Mouse (Mus musculus) monocyte, adult 2 months (primary cell): ENCODE data around the gene Nrap.
A peak's percentile ranks its signal among the peaks of the same experiment; 100 is the strongest.

ENCODE experiments used
- DNase-seq, 2 experiments: peaks; one replicate each; pipeline ENCODE4 v3.0.0; 2022; ENCODE audit warnings: low spot score in 2 of 2, low read depth in 1 of 2

The Nrap gene

GRCm38 (mm10) chr19:56316531-56316930 is 73.3 kb downstream of the Nrap start:
- DNase-seq, result no peak

- DNase-seq, result no peak
These were observed 89.0 kb downstream of the Nrap start for GRCm38 (mm10) chr19:56300835-56301234.

GRCm38 (mm10) chr19:56297264-56297663 is 92.6 kb downstream of the Nrap start:
- no peak for DNase-seq

- DNase-seq, result no peak
These were observed 93.2 kb downstream of the Nrap start for GRCm38 (mm10) chr19:56296668-56297067.

GRCm38 (mm10) chr19:56294654-56295399 is 95.0 kb downstream of the Nrap start:
- peak; percentile 7 to 34 for DNase-seq

GRCm38 (mm10) chr19:56292335-56292734 is 97.5 kb downstream of the Nrap start:
- DNase-seq, result no peak

GRCm38 (mm10) chr19:56291898-56292297 is 97.9 kb downstream of the Nrap start:
- no peak for DNase-seq

- DNase-seq, result no peak
These were observed 100.2 kb downstream of the Nrap start for GRCm38 (mm10) chr19:56289642-56290041.

GRCm38 (mm10) chr19:56288436-56288835 is 101.4 kb downstream of the Nrap start:
- DNase-seq, result no peak

- no peak for DNase-seq
These were observed 102.1 kb downstream of the Nrap start for GRCm38 (mm10) chr19:56287580-56288367.

- DNase-seq, result no peak
These were observed 103.0 kb downstream of the Nrap start, which contains the start of gene Habp2 for GRCm38 (mm10) chr19:56286866-56287265. Gene Habp2, plus strand, starts transcription at chr19:56287137.

- no peak for DNase-seq
These were observed 104.6 kb downstream of the Nrap start for GRCm38 (mm10) chr19:56285222-56285621.

- DNase-seq, result no peak
These were observed 111.5 kb downstream of the Nrap start for GRCm38 (mm10) chr19:56278366-56278765.

- DNase-seq, result no peak
These were observed 111.9 kb downstream of the Nrap start for GRCm38 (mm10) chr19:56277951-56278350.

- DNase-seq, result no peak
These were observed 112.6 kb downstream of the Nrap start for GRCm38 (mm10) chr19:56277140-56277804.

- DNase-seq, result no peak
These were observed 117.8 kb downstream of the Nrap start for GRCm38 (mm10) chr19:56272081-56272480.
